Mouse (Mus musculus) limb, embryonic 13.5 days (tissue): Measurements from ENCODE around the gene Tmpo. TPM values are rescaled to one million over a fixed set of nuclear protein-coding genes. Genes with fewer than 3 reads are reported as not detected.

Source experiments
- ATAC-seq: fragments of 200-750 bp; cut with Nextera tagmentation; 2 replicates; pipeline ENCODE4 v1.8.0; 2017; ENCODE audit warnings: low read depth, moderate number of reproducible peaks, moderate TSS enrichment; ENCODE audit not compliant: low FRiP score
- H3K27ac ChIP-seq: fragments of 300-500 bp; sonication (generic); 2 replicates; pipeline ENCODE4 v1.5.1; 2015; ENCODE audit warnings: inconsistent platforms, mild to moderate bottlenecking, moderate library complexity
- H3K27me3 ChIP-seq: fragments of 300-500 bp; sonication (generic); 2 replicates; pipeline ENCODE4 v1.6.1; 2015; ENCODE audit warnings: mild to moderate bottlenecking, inconsistent platforms
- H3K36me3 ChIP-seq: fragments of 300-500 bp; sonication (generic); 2 replicates; pipeline ENCODE4 v1.6.1; 2015; ENCODE audit warnings: inconsistent platforms, mild to moderate bottlenecking, moderate library complexity
- H3K4me1 ChIP-seq: fragments of 300-500 bp; sonication (generic); 2 replicates; pipeline ENCODE4 v1.6.1; 2015; ENCODE audit warnings: inconsistent platforms
- H3K4me2 ChIP-seq: fragments of 300-500 bp; sonication (generic); replicated peaks from 2 replicates; pipeline ENCODE4 v1.6.1; 2015; ENCODE audit warnings: inconsistent platforms, mild to moderate bottlenecking, moderate library complexity
- H3K4me3 ChIP-seq: fragments of 300-500 bp; sonication (generic); 2 replicates; pipeline ENCODE4 v1.5.1; 2015; ENCODE audit warnings: moderate library complexity, mild to moderate bottlenecking, inconsistent platforms
- H3K9ac ChIP-seq: fragments of 300-500 bp; sonication (generic); 2 replicates; pipeline ENCODE4 v1.6.1; 2015; ENCODE audit warnings: mild to moderate bottlenecking, inconsistent platforms
- H3K9me3 ChIP-seq: fragments of 300-500 bp; sonication (generic); 2 replicates; pipeline ENCODE4 v1.6.1; 2016; ENCODE audit warnings: inconsistent platforms
- WGBS: fragments of 180-500 bp; shearing (Covaris S2); methylation state at CpG from one replicate; pipeline ENCODE4 v1.1.7; 2015; 5-methylcytosine and 5-hydroxymethylcytosine counted together
- polyA plus RNA-seq: library from polyadenylated mRNA; unstranded; fragments of >200 nt; fragmentation: Nextera tagmentation; extraction: Ambion mirVana; gene quantifications from 2 replicates; pipeline ENCODE4 v1.2.1, GENCODE M21; 2015

Tmpo gene
- polyA plus RNA-seq, 1 experiment from 2014 or later = 273 TPM

DNA sequence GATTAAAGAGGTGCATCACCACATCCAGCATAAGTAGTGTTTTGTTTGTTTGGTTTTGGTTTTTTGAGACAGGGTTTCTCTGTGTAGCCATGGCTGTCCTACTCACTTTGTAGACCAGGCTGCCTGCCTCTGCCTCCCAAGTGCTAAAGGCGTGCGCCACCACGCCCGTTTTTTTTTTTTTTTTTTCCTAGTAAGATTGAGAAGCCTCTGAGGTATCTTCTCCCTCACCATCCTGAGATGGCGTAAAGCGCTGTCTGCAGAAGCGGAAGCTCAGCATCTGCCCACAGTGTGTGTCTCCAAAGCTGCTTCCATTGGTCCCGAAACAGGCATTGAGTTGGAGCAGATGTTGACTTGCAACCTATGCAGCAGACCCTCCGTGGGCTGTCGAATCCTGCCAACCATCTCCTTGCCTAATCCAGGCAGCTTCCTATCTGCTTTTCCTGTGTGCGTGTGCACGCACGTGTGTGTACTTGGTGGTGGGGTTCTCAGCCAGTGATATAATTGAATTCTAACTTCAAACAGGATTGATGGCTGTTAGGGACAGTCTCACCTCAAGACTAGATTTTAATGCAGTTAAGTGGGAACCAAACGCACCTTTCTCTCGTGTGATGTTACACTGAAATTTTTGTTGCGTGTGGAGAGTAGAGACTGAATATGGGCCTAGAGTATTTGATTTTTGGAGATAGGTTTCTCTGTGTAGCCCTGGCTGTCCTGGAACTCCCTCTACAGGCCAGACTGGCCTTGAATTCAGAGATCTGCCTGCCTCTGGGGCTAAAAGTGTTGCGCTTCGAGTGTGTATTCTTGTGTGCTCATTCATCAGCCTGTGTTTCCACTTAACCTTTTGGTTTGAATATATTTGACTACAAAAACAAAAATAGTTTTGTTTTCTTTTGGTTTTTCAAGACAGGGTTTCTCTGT, 37.5 kb downstream of the Tmpo start:
- H3K4me1 ChIP-seq = no peaks in the 10 kb centered on the region
- H3K27ac ChIP-seq = no peak overlapping the region; the same call in 1 of the 2 replicates
- ATAC-seq = no peak
- H3K9me3 ChIP-seq = no peaks in the 10 kb centered on the region
- no peak overlapping the region for H3K4me2 ChIP-seq
- H3K4me3 ChIP-seq = no peak overlapping the region
- peaks cover 30% of the 10 kb centered on the region for H3K36me3 ChIP-seq
- H3K9ac ChIP-seq = no peak overlapping the region
- WGBS = 72% methylated on average over 18 of the region's 18 CpGs
- H3K27me3 ChIP-seq = no peaks in the 10 kb centered on the region

DNA sequence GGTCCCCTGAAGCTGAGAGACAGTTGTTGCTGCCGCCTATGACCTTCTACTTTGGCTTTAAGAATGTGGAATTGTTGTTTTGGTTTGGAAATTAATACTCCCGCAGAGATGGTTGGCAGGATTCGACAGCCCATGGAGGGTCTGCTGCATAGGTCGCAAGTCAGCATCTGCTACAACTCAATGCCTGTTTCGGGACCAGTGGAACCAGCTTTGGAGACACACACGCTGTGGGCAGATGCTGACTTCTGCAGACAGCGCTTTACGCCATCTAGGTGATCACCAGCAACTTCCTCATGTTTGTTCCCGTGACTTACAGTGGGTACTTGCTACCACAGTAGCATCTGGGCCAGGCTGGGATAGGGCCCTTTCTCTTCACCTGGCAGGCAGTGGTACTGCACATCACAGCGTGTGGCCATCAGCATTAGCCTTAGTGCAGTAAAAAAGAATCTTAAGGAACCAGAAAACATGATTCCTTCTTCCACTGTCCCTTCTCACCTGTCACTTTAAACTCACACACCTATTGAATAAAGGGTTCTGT, 38.4 kb downstream of the Tmpo start:
- H3K27ac ChIP-seq = no peak overlapping the region; the same call in 1 of the 2 replicates
- WGBS = 64% methylated on average over 10 of the region's 10 CpGs

DNA sequence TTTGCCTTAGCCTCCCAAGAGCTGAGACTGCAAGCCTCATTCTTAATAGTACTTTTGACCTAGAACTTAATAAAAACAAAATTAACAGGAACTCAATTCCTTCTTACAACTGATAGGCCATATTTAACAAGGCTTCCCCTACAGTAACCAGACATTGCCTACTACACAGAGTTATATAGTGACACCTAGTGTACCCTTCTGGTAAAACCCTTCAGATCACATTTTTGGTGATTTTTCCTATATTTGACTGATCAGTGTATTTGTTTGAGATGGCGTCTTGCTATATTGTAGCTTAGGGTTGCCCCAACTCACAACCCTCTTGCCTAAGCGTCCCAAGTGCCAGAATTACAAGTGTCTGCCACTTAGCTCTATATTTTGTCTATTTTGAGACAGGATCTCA, 39.6 kb downstream of the Tmpo start:
- H3K4me3 ChIP-seq = no peak overlapping the region
- H3K27ac ChIP-seq = no peak overlapping the region
- no peaks in the 10 kb centered on the region for H3K27me3 ChIP-seq
- H3K36me3 ChIP-seq = peaks cover 16% of the 10 kb centered on the region
- no peak for ATAC-seq
- H3K4me1 ChIP-seq = no peaks in the 10 kb centered on the region
- H3K4me2 ChIP-seq = no peak overlapping the region
- WGBS = 42% methylated on average over 2 of the region's 2 CpGs
- no peaks in the 10 kb centered on the region for H3K9me3 ChIP-seq
- no peak overlapping the region for H3K9ac ChIP-seq

More for the DNA sequence above, 38.4 kb downstream of the Tmpo start:
- Histone ChIP-seq H3K36me3 (peaks cover 26% of the 10 kb centered on the region), H3K4me1 (no peaks in the 10 kb centered on the region), H3K9me3 (no peaks in the 10 kb centered on the region), H3K27me3 (no peaks in the 10 kb centered on the region), H3K4me2 (no peak overlapping the region), H3K4me3 (no peak overlapping the region), H3K9ac (no peak overlapping the region)
- no peak for ATAC-seq

DNA sequence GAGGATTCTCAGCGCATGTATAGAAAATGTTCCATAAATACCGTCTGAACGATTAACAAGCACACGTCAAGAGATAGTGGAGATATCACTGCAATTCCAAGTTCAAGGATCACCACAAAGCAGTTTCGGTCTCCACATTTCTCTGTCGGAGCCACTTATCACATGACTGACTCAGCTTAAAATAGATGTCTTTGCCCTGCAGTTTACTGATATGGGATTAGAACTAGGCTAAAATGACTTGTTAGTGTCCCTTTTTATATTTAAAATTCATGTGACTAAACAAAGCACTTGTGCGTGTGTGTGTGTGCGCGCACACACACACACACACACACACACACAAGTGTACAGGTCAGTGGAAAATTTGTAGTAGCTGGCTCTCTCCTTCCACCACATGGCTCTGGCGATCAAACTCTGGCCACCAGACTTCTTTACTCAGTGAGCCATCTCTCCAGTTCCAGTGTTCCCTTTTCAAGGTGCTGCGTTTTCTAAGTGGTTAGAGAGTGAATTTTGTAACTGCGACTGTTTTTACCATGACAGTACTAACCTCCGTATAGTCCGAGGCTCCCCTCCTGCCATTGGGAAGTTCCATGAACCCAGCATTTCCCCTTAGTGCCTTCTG, 41.9 kb downstream of the Tmpo start:
- H3K9ac ChIP-seq = no peak overlapping the region
- H3K4me3 ChIP-seq = no peak overlapping the region
- no peaks in the 10 kb centered on the region for H3K9me3 ChIP-seq
- ATAC-seq = no peak
- H3K27ac ChIP-seq = no peak overlapping the region
- H3K27me3 ChIP-seq = no peaks in the 10 kb centered on the region
- no peak overlapping the region for H3K4me2 ChIP-seq
- no peaks in the 10 kb centered on the region for H3K36me3 ChIP-seq
- no peaks in the 10 kb centered on the region for H3K4me1 ChIP-seq
- WGBS = 92% methylated on average over 14 of the region's 14 CpGs

DNA sequence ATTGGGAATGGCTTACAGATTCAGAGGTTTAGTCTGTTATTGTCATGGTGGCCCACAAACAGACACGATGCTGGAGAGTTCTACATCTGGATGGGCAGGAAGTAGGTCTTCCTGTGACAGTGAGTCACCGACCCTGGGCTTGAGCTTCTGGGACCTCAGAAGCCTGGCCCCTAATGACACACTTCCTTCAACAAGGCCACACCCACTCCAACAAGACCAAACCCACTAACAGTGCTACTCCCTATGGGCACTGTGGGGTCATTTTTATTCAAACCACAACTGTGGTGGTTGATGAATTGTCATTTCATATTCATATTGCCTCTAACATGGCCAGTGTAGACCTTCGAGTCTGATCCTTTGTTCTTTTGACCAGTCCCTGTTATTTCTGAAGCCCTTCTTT, 42.8 kb downstream of the Tmpo start:
- Histone ChIP-seq H3K36me3 (no peaks in the 10 kb centered on the region), H3K27ac (no peak overlapping the region), H3K9ac (no peak overlapping the region), H3K4me3 (no peak overlapping the region), H3K9me3 (no peaks in the 10 kb centered on the region), H3K27me3 (no peaks in the 10 kb centered on the region), H3K4me1 (no peaks in the 10 kb centered on the region), H3K4me2 (no peak overlapping the region)
- 77% methylated on average over 3 of the region's 3 CpGs for WGBS
- no peak for ATAC-seq

DNA sequence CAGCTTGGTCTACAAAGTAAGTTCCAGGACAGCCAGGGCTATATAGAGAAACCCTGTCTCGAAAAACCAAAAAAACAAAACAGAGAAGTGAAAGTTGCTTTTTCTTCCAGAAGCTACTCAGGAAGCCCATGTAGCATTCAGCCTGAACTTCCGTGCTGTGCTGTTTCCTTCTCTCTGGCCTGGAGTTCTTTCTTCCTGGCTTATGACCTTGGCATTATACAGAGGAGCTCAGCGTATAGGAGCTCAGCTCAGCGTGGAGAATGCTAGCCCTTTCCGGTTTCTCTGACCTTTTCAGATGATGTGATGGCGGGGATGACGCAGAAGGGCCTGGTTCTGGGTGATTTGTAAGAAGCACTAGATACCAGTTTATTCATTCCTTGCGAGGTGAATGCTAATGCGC, 43.7 kb downstream of the Tmpo start:
- Histone ChIP-seq H3K4me1 (no peaks in the 10 kb centered on the region), H3K4me3 (no peak overlapping the region), H3K9me3 (no peaks in the 10 kb centered on the region), H3K9ac (no peak overlapping the region), H3K27ac (no peak overlapping the region), H3K36me3 (no peaks in the 10 kb centered on the region), H3K4me2 (no peak overlapping the region), H3K27me3 (no peaks in the 10 kb centered on the region)
- 81% methylated on average over 9 of the region's 9 CpGs for whole genome bisulfite sequencing
- ATAC-seq = no peak

DNA sequence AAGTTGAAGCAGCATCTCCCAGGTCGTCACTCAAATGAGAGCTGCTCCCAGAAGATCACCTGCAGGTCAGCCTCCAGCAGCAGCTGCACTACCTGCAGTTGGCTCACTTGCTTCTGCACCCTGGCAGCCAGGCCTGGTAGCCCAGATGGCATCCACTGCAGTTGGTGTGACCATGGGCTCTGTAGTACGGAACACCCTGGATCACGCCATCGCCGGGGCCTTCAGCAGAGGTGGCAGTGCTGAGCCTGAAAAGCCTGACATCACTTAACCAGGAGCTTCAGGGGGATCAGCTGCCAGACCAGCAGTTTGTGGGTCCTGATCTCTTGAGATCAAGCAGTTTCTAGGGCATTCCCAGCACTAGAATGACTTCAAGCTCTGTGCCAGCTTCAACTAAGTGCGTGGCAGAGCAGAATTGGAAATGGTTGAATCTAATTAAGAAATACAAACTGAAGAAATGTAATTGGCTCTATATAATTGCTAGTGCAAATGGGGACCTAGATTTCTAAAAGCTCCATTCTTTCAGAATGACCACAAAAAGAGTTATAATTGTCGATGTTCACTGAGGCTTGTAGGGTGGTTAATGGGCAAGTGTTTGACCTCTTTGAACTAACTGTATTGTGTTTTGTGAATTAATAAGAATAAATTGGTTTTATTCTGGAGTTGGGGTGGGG, 45.7 kb downstream of the Tmpo start:
- Histone ChIP-seq H3K9me3 (no peaks in the 10 kb centered on the region), H3K4me1 (no peaks in the 10 kb centered on the region), H3K36me3 (no peaks in the 10 kb centered on the region), H3K9ac (no peak overlapping the region), H3K27me3 (no peaks in the 10 kb centered on the region), H3K4me3 (no peak overlapping the region), H3K27ac (no peak overlapping the region), H3K4me2 (no peak overlapping the region)
- 89% methylated on average over 7 of the region's 7 CpGs for WGBS
- ATAC-seq = no peak

DNA sequence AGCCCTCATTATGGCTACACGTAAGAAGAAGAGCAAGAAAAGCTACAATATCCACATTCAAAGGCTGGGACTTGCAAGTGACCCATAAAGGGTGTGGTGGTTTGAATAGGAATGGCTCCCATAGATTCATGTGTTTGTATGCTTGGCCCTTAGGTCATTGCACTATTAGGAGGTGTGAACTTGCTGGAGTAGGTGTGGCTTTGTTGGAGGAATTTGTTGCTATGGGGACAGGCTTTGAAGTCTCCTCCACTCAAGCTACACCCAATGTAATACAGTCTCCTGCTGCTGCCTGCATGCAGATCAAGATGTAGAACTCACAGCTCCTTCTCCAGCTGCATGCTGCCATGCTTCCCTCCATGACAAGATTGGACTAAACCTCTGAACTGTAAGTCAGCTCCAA, 49.5 kb downstream of the Tmpo start:
- no peak for ATAC-seq
- Histone ChIP-seq H3K27me3 (no peaks in the 10 kb centered on the region), H3K4me3 (no peak overlapping the region), H3K9me3 (0 out of 2 replicates have a peak, but pooled peaks cover 4% of the 10 kb centered on the region), H3K4me1 (no peaks in the 10 kb centered on the region), H3K9ac (no peak overlapping the region), H3K4me2 (no peak overlapping the region), H3K36me3 (no peaks in the 10 kb centered on the region), H3K27ac (no peak overlapping the region)
- 100% methylated on average over 1 of the region's 1 CpGs for WGBS

DNA sequence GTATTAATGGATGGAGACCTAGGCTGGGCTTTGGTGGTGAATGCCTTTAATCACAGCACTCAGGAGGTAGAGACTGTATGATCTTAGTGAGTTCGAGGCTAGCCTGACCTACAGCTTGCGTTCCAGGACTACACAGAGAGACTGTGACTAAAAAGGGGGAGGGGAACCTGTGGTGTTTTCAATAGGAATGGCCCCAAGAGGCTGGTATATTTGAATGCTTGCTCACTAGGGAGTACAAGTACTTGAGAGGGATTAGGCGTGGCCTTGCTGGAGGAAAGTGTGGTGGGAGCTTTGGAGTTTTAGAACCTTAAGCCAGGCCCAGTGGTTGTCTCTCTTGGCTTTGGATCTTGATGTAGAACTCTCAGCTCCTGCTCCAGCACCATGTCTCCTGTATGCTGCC, 50.3 kb downstream of the Tmpo start:
- Histone ChIP-seq H3K4me2 (no peak overlapping the region), H3K9ac (no peak overlapping the region), H3K36me3 (no peaks in the 10 kb centered on the region), H3K27me3 (no peaks in the 10 kb centered on the region), H3K27ac (no peak overlapping the region), H3K4me1 (no peaks in the 10 kb centered on the region), H3K4me3 (no peak overlapping the region), H3K9me3 (0 out of 2 replicates have a peak, but pooled peaks cover 4% of the 10 kb centered on the region)
- 95% methylated on average over 3 of the region's 3 CpGs for WGBS
- ATAC-seq = no peak

DNA sequence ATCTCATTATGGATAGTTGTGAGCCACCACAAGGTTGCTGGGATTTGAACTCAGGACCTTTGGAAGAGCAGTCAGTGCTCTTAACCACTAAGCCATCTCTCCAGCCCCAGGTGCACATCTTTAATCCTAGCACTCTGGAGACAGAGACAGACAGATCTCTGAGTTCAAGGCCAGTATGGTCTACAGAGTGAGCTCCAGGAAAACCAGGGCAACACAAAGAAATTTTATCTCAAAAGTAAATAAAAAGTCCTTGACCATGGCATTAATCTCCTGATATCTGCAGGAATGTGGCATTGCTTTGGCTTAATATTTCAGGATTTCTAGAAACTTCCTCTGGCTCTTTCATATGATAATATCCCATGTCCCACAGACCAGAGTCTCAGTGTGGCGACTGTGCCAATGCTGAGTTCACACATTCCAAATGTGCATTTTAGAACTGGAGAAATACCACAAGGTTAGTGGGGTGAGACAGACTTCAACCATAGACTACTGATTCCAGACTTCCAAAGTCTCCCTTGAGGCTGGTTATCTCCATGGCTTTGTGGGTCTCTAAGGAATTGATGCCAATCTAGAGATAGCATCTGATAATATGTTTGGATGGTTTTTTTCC, 52.5 kb downstream of the Tmpo start:
- 0 out of 2 replicates have a peak, but pooled peaks cover 4% of the 10 kb centered on the region for H3K9me3 ChIP-seq
- no peak overlapping the region for H3K4me2 ChIP-seq
- no peaks in the 10 kb centered on the region for H3K27me3 ChIP-seq
- no peak for ATAC-seq
- H3K4me3 ChIP-seq = no peak overlapping the region
- H3K4me1 ChIP-seq = no peaks in the 10 kb centered on the region
- H3K27ac ChIP-seq = no peak overlapping the region
- no peaks in the 10 kb centered on the region for H3K36me3 ChIP-seq
- no peak overlapping the region for H3K9ac ChIP-seq
- WGBS = 82% methylated on average over 1 of the region's 1 CpGs

DNA sequence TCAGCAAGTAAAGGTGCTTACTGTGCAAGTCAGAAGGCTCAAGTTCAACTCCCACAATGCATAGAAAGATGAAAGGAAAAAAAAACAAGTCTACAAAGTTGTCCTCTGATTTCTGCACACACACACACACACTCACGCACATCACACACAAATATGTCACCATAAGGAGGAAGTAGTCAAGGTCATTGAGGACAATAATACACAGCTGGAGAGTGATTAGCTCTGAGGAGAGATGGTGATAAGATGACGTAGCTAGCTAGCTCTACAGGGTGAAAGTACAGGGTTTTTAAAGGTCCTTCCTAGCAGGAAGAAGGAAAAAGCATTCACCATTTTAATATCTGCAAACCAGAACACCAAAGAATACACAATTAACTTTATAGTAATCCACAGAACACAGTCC, 53.7 kb downstream of the Tmpo start:
- 68% methylated on average over 2 of the region's 2 CpGs for WGBS

More for the DNA sequence above, 53.7 kb downstream of the Tmpo start:
- ATAC-seq = no peak
- Histone ChIP-seq H3K27ac (no peak overlapping the region), H3K9ac (no peak overlapping the region), H3K4me3 (no peak overlapping the region), H3K4me2 (no peak overlapping the region), H3K4me1 (peaks cover 6% of the 10 kb centered on the region), H3K36me3 (no peaks in the 10 kb centered on the region), H3K27me3 (no peaks in the 10 kb centered on the region), H3K9me3 (0 out of 2 replicates have a peak, but pooled peaks cover 4% of the 10 kb centered on the region)
